Mouse (Mus musculus): ENCODE data around the gene Abr. TPM values are rescaled to one million over a fixed set of nuclear protein-coding genes. Genes with fewer than 3 reads are reported as not detected.

Abr gene
- polyA plus RNA-seq, 1 experiment from 2014 or later: 32.3 TPM

DNA sequence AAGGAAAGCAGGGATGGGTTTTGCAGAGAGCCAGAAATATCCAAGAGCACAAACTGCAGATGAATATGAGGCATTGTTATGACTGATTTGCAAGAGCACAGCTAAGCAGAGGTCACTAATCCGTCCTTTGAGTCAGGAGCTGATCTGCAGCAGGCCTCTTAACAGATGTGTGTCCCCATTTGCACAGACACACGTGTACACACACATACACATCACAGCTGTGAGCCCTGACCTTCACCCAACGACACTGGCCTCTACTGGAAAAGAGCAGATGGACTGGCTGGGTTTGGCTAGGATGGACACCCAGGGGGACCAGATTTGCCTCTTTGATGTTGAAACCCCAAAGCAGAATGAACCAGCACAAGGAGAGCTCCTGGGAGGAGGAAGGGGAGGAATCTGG is 52.7 kb downstream of the Abr start:
- no peak overlapping the region for H3K9ac ChIP-seq (ENCODE audit: low read depth, low read length)
- no peak for ATAC-seq
- H3K36me3 ChIP-seq (ENCODE audit: control insufficient read depth, insufficient read depth): no peaks in the 10 kb centered on the region
- H3K27ac ChIP-seq (ENCODE audit: low read depth, low read length): no peak overlapping the region
- H3K4me3 ChIP-seq (ENCODE audit: low read depth, low read length): no peak overlapping the region
- peaks cover 4% of the 10 kb centered on the region; the same call in 1 of the 2 replicates for H3K4me1 ChIP-seq (replicated peaks; ENCODE audit: control insufficient read depth, insufficient read depth, low read length)
- 0 out of 2 replicates have a peak, but pooled peaks cover 5% of the 10 kb centered on the region for H3K27me3 ChIP-seq (replicated peaks; ENCODE audit: control insufficient read depth, insufficient read depth, low read length)
- no peak overlapping the region for H3K4me2 ChIP-seq (replicated peaks; ENCODE audit: low read depth)
- no peak for TF ChIP-seq CTCF (IDR thresholded peaks at IDR 0.05; ENCODE audit: low read depth)
- H3K9me3 ChIP-seq (ENCODE audit: control insufficient read depth): no peaks in the 10 kb centered on the region
- WGBS: 64% methylated on average over 3 of the region's 3 CpGs

GRCm38 (mm10) chr11:76566081-76566480 is 56.0 kb downstream of the Abr start:
- no peak for ATAC-seq
- H3K27me3 ChIP-seq (replicated peaks; ENCODE audit: control insufficient read depth, insufficient read depth, low read length): 0 out of 2 replicates have a peak, but pooled peaks cover 5% of the 10 kb centered on the region
- H3K4me3 ChIP-seq (ENCODE audit: low read depth, low read length): no peak overlapping the region
- H3K4me1 ChIP-seq (replicated peaks; ENCODE audit: control insufficient read depth, insufficient read depth, low read length): 0 out of 2 replicates have a peak, but pooled peaks cover 4% of the 10 kb centered on the region
- no peak overlapping the region for H3K27ac ChIP-seq (ENCODE audit: low read depth, low read length)
- TF ChIP-seq CTCF (IDR thresholded peaks at IDR 0.05; ENCODE audit: low read depth): no peak
- WGBS: 79% methylated on average over 3 of the region's 3 CpGs
- H3K9ac ChIP-seq (ENCODE audit: low read depth, low read length): no peak overlapping the region
- H3K9me3 ChIP-seq (ENCODE audit: control insufficient read depth): no peaks in the 10 kb centered on the region
- no peak overlapping the region for H3K4me2 ChIP-seq (replicated peaks; ENCODE audit: low read depth)
- no peaks in the 10 kb centered on the region for H3K36me3 ChIP-seq (ENCODE audit: control insufficient read depth, insufficient read depth)

DNA sequence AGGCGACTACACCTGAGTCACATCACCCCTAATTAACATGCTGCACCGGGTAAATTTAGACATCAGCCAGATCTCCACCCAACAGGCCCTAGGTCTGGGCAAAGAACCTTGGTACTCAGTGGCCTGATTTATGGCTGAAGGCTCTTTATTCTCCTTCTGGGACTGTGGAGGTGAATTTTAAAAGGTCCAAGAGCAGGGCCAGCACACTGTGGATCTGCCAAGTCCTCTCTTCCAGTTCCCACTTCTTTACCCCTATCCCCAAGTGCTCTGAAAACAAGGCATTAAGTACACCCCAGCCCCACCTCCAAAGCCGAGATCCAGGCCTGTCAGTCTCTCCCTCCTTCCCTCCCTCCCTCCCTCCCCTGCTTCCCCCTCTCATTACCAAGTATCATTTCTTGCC is 59.5 kb downstream of the Abr start:
- Histone ChIP-seq H3K4me2 (replicated peaks; ENCODE audit: low read depth) (no peak overlapping the region), H3K27me3 (replicated peaks; ENCODE audit: control insufficient read depth, insufficient read depth, low read length) (no peaks in the 10 kb centered on the region), H3K9me3 (ENCODE audit: control insufficient read depth) (no peaks in the 10 kb centered on the region), H3K4me1 (replicated peaks; ENCODE audit: control insufficient read depth, insufficient read depth, low read length) (no peaks in the 10 kb centered on the region), H3K4me3 (ENCODE audit: low read depth, low read length) (no peak overlapping the region), H3K27ac (ENCODE audit: low read depth, low read length) (no peak overlapping the region), H3K36me3 (ENCODE audit: control insufficient read depth, insufficient read depth) (no peaks in the 10 kb centered on the region), H3K9ac (ENCODE audit: low read depth, low read length) (no peak overlapping the region)
- no peak for TF ChIP-seq CTCF (IDR thresholded peaks at IDR 0.05; ENCODE audit: low read depth)
- WGBS: 66% methylated on average over 3 of the region's 3 CpGs
- ATAC-seq: no peak

GRCm38 (mm10) chr11:76562165-76562564 is 59.9 kb downstream of the Abr start:
- 64% methylated on average over 4 of the region's 4 CpGs for WGBS
- Histone ChIP-seq H3K4me3 (ENCODE audit: low read depth, low read length) (no peak overlapping the region), H3K27me3 (replicated peaks; ENCODE audit: control insufficient read depth, insufficient read depth, low read length) (no peaks in the 10 kb centered on the region), H3K4me2 (replicated peaks; ENCODE audit: low read depth) (no peak overlapping the region), H3K27ac (ENCODE audit: low read depth, low read length) (no peak overlapping the region), H3K36me3 (ENCODE audit: control insufficient read depth, insufficient read depth) (no peaks in the 10 kb centered on the region), H3K9ac (ENCODE audit: low read depth, low read length) (no peak overlapping the region), H3K4me1 (replicated peaks; ENCODE audit: control insufficient read depth, insufficient read depth, low read length) (no peaks in the 10 kb centered on the region), H3K9me3 (ENCODE audit: control insufficient read depth) (no peaks in the 10 kb centered on the region)
- TF ChIP-seq CTCF (IDR thresholded peaks at IDR 0.05; ENCODE audit: low read depth): no peak
- ATAC-seq: no peak

DNA sequence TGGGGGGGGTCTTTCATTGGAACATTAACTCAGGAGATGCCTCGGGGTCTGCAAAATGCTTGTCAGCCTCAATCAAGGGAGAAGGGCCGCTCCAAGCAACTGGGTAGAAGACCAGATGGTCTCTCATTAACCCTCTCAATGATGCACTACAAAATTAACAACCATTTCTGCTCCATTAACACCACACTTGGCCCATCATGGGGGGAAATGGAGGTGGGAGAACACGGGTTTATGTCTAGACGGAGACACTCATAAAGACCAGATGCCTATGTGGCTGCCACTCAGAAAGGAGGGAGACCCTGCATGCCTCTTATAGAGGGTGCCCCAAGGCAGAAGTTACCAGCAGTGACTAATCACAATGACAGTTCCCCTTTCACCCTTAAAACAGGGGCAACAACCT is 64.3 kb downstream of the Abr start:
- WGBS: 83% methylated on average over 4 of the region's 4 CpGs
- no peak for TF ChIP-seq CTCF (IDR thresholded peaks at IDR 0.05; ENCODE audit: low read depth)
- Histone ChIP-seq H3K27ac (ENCODE audit: low read depth, low read length) (no peak overlapping the region), H3K4me2 (replicated peaks; ENCODE audit: low read depth) (no peak overlapping the region), H3K36me3 (ENCODE audit: control insufficient read depth, insufficient read depth) (no peaks in the 10 kb centered on the region), H3K4me1 (replicated peaks; ENCODE audit: control insufficient read depth, insufficient read depth, low read length) (no peaks in the 10 kb centered on the region), H3K27me3 (replicated peaks; ENCODE audit: control insufficient read depth, insufficient read depth, low read length) (no peaks in the 10 kb centered on the region), H3K4me3 (ENCODE audit: low read depth, low read length) (no peak overlapping the region), H3K9ac (ENCODE audit: low read depth, low read length) (no peak overlapping the region), H3K9me3 (ENCODE audit: control insufficient read depth) (no peaks in the 10 kb centered on the region)
- no peak for ATAC-seq

GRCm38 (mm10) chr11:76548153-76548721 is 73.9 kb downstream of the Abr start:
- no peak for ATAC-seq
- Histone ChIP-seq H3K4me1 (replicated peaks; ENCODE audit: control insufficient read depth, insufficient read depth, low read length) (no peaks in the 10 kb centered on the region), H3K4me3 (ENCODE audit: low read depth, low read length) (no peak overlapping the region), H3K4me2 (replicated peaks; ENCODE audit: low read depth) (no peak overlapping the region), H3K9ac (ENCODE audit: low read depth, low read length) (no peak overlapping the region), H3K36me3 (ENCODE audit: control insufficient read depth, insufficient read depth) (no peaks in the 10 kb centered on the region; the same call in 1 of the 2 replicates), H3K27me3 (replicated peaks; ENCODE audit: control insufficient read depth, insufficient read depth, low read length) (no peaks in the 10 kb centered on the region), H3K27ac (ENCODE audit: low read depth, low read length) (no peak overlapping the region), H3K9me3 (ENCODE audit: control insufficient read depth) (no peaks in the 10 kb centered on the region)
- 78% methylated on average over 4 of the region's 4 CpGs for WGBS
- TF ChIP-seq CTCF (IDR thresholded peaks at IDR 0.05; ENCODE audit: low read depth): no peak
